Mouse (Mus musculus) MEL-GATA-1-ER (cell line): Measurements from ENCODE around the gene Dock6.
"Not testable (repeated sequence)": the region's sequence is repeated elsewhere in the genome, so short reads cannot be mapped to it uniquely, and the experiment has no call there.

Experiments used
- DNase-seq: peaks from one replicate; pipeline ENCODE4 v3.0.0-alpha.2; 2012; ENCODE audit warnings: low read depth; ENCODE audit errors: extremely low read depth

The Dock6 gene

DNA sequence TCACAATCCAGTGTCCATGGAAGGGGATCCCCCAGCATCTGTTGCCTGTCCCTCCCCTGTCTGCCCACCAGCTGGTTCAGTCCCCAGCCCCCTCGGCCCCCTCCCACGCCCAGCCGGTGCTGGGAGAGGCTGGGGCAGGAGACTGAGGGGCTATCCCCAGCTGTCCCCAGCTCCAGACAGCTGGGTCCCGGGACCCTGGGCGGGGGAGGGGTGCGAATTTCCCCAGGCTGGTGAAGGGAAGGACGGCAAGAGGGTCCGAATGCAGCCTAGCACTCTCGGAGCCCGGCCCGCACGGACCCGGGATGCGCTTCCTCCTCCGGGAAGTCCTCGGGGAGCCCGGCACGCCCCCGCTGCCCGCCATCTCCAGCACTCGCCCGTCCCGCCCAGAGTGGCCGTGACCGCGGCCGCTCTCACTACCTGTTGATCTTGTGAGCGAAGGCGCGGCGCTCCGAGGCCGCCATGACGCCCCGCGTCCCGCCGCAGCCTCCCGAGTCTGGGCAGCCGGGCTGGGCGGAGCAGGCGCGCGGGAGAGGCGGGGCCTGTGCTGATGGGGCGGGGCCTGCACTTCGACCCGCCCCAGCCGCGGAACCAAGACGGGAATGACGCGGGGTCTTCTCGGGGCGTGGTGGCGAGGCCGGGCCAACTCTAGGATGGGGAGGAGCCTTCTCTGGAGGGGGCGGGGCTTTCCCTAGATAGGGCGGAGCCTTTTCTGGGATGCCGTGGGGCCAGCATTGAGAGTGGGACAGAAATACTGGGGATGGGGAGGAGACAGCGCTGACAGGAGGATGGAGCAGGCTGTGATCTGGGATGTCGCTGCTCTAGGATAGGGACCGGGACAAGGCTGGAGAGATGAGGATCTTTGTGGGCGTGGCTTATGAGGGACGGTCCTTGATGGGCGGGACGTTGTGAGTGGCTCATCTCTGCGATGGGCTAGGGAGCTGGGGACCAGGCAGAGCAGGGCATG lies at the start of gene Dock6:
Gene Dock6, minus strand, starts transcription at position 508 of the 964 bp plus-strand sequence.
- peak; percentile 47 for DNase-seq

DNA sequence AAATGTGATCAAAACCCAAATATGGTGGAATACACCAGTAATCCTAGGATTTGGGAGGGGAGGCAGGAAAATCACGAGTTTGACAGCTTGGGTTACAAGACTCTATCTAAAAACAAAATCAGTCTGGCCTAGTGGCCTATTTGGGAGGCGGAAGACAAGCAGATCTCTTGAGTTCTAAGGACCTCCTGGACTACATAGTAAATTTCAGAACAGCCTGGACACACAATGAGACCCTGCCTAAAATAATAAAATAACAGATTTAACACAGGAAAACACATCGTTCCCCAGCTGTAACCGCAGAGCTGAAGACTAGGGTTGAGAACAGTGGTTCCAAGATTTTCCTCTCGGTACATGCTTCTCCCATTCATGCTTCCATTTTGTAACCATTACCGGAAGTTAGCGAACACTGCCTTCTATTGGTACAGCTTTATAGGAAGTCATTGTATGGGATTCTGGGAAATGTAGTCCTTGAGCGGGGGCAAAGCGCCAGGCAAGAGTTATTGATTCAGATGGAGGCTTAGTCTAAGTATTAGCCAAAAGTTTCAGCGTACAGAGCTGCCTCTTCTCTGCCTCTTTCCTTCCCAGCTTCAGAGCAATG lies 48.9 kb upstream of the Dock6 start:
- DNase-seq, result peak; percentile 92

DNA sequence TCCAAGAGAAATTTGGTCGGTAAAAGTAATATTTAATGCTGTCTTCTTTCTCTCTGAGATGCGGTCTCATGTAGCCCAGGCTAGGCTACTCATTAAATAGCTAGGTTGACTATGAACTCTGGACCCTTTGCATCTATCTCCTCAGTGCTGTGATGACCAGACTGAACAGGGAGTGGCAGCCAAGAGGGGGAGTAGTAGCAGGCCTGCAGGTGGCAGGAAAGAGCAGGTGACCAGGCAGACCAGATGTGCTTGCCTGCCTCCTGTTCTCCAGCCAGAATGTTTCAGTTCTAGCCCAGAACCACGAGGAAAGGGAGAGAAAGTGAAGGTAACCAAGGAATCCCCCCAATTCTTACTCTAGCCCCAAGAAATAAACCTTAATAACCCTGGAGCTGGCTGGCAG lies 36.8 kb upstream of the Dock6 start:
- DNase-seq, result no peak

DNA sequence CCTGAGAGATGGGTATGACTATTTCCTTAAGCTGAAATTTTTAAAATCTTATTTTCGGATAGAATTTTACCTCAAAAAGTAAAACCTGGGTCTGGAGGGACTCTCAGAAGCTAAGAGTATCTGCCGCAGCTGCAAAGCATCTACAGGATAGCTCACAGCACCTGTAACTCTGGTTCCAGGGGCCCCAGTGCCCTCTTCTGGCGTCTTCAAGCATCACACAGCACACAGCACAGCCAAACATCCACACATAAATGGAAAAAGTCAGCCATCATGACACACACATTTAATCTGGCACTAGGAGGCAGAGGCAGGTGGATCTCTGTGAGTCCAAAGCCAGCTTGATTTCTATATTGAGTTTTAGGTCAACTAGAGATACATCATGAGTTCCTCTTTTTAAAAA lies 24.2 kb upstream of the Dock6 start:
- DNase-seq, result no peak

DNA sequence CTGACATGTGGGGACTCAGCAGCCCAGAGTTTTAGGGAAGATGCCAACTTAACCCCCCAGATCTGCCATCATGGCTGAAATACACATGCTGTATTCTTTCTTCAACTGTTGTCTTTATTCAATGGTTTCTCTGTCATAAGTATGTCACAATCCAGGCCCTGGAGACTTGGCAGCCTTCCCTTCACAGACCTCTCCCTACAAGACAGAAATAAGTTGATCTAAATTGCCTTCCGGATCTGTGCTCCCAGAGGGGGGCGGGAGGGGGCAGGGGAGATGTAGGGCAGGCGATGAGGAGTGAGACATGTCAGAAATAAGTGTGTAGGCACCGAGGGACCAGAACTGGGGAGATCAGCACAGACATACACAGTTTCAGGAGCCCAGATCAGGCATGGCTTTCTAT lies 19.8 kb upstream of the Dock6 start:
- no peak for DNase-seq

DNA sequence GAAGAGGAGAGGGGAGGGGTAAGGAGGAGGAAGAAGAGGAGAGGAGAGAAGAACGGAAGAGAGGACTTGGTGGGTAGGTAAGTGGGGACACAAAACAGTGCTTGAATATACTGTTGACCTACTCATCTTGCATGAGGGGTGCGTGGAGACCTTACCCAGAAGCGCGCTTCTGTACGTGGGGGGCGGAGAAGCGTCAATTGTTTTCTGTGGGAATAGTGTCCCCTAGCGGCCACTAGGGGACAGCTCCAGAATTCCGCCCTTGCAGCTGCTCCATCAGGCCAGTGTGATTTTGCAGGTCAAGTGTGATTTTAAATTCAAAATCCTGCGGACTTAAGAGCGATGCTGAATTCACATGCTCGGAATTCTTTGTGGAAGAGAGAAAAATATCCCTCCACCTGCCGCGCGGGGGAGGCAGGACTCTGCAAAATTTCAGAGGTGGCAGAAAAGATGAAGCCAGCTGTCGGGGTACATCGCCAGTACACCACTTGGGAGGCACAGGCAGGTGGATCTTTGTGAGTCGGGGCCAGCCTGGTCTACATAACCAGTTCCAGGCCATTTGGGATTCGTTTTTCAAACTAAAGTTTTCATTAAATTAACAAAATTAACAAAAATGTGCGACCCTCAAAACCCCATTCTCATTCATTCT lies 18.6 kb upstream of the Dock6 start:
- DNase-seq, result peak; percentile 34

DNA sequence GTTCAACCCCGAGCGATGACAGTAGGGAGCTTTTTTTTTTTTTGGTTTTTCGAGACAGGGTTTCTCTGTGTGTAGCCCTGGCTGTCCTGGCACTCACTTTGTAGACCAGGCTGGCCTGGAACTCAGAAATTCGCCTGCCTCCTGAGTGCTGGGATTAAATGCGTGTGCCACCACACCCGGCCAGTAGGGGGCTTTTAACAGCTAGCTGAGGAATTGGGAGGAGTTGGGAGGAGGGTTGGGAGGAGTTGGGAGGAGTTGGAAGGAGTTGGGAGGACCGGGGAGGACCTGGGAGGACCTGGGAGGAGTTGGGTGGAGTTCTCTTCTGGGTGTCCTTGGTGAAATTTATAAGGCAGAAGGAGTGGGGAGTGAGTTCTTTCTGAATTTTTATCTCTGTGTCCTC lies 16.9 kb upstream of the Dock6 start:
- not testable (repeated sequence) for DNase-seq

DNA sequence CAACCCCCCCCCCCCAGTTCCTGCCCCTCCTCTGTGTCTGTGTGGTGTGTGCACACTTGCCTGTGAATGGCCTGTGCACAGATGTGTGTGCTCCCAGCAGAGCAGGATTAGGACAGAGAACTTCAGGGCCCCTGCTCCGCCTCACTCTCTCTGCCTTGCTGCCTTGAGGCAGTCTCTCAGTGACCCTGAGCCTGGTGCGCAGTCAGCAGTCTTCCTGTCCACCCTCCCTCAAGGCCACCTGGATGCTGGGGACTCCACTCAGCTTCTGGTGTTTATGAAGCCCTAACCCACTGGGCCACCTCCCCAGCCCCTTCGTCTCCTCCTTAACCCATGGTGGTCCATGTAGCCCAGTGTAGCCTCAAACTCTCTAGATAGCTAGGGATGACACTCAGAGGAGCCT lies 15.3 kb upstream of the Dock6 start:
- DNase-seq, result no peak

DNA sequence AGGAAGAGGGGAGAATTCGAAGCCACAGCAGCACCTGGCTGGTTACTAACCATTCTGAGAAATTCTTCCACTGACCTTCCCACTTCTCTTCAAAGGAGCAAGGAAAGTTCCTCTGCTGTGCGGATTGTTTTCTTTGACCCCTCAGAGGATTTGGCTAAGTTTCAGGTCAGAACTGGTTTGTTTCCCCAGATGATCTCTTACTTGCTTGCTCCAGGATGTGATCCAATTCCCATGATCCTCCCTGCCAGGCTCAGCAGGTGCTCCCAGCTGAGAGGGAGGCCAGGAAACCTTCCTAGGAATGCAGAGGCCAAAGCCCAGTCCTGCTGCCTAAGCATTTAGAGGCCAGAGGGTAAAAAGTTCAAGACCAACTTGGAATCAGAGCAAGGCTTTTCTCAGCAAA lies 14.2 kb upstream of the Dock6 start:
- DNase-seq, result no peak

DNA sequence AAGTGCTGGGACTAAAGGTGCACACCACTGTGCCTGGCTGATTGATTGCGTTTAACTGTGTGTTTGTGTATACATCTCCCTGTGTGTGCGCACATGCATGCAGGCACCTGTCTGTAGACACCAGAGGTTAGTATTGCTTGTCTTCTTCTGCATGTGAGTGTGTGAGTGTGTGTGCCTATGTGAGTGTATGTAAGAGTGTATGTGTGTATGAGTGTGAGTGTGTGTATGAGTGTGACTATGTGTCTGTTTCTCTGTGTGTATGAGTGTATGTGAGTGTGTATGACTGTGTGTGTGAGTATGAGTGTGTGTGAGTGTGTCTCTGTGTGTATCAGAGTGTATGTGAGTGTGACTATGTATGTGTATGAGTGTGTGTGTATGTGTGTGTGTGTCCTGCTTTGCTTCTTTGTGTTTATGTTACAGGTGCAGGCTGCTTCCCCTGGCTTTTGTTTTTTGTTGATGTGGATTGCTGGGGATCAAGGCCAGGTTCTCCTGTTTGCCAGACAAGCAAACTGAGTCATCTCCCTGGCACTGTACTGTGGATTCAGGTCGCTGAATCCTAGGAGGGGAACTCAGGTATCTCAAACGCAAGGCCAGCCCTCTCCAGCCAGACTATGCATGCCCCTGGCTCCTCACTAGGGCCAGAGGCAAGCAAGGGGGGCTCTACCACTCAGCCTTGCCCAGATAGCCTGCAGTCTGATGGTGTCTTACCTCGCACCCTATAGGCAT lies 13.4 kb upstream of the Dock6 start:
- no peak for DNase-seq

DNA sequence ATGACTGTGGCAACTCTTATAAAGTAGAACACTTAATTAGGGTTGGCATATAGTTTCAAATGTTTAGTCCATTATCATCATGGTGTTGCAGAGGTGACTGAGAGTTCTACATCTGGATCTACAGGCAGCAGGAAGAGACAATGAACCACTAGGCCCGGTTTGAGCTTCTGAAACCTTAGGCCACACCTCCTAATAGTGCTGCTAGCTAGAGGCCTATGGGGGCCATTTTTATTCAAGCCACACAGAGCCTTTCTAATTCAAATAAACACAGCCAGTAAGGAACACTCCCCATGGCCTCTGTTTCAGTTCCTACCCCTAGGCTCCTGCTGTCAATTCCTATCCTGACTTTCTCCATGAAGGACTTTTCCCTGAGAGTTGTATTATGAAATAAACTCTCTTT lies 9.7 kb upstream of the Dock6 start:
- no peak for DNase-seq

DNA sequence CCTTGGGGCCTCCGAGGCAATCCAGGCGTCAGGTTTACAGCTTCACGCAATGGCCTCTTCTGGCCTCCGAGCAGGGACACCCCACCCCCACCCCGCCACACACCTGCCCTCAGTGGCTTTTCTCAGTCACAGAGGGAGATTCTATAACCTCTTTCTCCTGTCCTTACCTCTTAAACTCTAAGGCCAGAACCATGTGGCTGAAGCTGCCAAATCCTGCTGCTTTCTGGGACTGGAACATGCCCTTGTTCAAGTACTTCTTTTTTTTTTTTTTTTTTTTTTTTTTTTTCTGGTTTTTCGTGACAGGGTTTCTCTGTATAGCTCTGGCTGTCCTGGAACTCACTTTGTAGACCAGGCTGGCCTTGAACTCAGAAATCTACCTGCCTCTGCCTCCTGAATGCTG lies 7.9 kb upstream of the Dock6 start:
- not testable (repeated sequence) for DNase-seq

DNA sequence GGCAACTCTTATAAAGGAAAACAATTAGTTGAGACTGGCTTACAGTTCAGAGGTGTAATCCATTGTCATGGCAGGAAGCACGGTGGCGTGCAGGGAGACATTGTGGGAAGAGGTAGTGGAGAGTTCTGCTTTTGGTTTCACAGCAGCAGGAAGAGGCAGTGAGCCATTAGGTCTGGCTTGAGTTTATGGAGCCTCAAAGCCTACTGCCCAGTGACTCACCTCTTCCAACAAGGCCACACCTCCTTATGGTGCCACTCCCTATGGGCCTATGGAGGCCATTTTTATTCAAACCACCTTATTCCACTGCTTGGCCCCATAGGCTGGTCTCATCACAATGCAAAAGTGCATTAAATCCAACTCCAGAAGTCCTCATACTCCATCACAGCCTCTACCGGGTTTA lies 7.2 kb upstream of the Dock6 start:
- no peak for DNase-seq

DNA sequence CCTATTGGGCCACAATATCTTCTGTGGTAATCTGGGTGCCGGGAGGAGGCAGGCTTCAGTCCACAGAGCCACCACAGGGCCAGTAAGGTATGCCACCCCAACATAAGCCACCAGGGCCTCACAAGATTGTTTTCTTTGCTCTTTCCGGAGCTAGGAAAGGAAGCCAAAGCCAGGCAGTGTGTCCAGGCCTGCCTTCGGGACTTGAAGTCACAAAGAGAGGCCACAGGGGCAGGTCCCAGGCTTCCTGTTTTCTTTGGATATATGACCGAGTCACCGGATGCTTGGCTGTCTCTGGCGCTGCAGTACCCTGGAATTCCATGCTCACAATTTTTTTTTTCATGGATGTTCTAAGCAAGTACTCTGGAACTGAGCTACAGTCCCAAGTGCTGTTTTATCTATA lies 5.6 kb upstream of the Dock6 start:
- DNase-seq, result no peak

DNA sequence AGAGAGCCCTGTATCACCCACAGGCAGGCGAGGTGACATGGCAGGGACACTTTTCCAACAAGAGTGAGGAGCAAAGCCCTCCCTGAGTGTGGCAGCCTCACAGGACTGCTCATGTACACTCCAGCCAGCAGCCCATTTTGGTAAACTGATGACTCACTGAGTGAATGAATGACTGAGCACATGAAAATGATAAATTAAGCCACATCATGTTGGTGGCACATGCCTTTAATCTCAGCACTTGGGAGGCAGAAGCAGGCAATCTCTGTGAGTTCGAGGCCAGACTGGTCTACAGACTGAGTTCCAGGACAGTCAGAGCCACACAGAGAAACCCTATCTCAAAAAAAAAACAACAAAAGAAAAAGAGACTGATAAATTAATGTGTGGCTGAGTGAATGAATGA lies 5.1 kb upstream of the Dock6 start:
- no peak for DNase-seq

DNA sequence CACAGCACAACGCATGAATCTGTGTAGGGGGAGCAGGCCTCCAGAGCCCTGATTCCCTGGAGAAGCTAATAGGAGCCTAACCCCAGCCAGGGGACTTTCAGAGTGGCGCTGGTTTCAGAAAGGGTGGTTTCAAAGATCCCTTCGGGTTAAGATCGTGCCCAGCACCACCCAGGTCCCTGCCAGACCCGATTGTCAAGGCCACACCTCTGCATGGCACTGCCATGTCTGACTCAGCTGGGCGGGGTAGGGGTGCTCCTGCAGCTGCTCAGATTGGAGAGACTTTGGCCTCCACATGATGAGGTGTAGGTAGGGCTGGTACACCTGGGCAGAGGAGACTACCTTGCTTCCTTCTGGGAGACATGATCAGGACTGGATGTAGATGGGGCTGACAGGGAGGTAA lies 2.5 kb upstream of the Dock6 start:
- no peak for DNase-seq

DNA sequence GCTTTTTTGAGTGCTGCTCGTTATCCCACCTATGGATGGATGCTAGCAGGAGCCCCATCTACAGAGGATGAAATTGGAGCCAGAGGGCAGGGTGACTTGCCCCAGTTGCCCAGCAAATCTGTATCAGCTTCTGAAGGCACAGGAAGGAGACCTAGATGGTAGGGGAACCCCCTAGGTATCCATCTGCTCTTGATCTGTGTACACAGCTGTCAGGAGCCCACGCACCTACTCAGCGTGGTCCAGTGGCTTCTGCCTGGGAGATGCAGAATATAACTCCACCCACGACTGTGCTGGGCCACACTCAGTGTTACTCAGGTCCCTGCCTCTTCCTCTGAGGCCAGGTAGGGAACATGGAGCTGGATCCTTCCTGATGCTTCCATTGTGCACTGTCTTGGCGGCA lies 1.5 kb upstream of the Dock6 start:
- no peak for DNase-seq

DNA sequence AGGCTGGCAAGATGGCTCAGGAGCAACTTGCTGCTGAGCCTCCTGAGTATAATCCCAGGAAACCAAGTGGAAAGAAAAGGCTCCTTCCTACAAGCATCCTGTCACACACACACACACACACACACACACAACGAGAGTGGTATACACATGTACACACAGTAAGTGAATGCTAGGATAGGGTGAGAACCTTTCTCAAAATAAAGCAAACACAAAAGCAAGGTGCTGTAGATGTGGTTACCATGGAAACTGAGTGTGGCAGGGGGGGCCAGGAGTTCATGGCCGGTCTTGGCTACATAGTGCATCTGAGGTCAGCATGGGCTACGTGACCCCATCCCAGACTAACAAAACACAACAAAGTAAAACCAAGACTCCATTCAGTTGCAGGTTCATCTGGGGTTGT lies 1.4 kb downstream of the Dock6 start:
- DNase-seq, result no peak

DNA sequence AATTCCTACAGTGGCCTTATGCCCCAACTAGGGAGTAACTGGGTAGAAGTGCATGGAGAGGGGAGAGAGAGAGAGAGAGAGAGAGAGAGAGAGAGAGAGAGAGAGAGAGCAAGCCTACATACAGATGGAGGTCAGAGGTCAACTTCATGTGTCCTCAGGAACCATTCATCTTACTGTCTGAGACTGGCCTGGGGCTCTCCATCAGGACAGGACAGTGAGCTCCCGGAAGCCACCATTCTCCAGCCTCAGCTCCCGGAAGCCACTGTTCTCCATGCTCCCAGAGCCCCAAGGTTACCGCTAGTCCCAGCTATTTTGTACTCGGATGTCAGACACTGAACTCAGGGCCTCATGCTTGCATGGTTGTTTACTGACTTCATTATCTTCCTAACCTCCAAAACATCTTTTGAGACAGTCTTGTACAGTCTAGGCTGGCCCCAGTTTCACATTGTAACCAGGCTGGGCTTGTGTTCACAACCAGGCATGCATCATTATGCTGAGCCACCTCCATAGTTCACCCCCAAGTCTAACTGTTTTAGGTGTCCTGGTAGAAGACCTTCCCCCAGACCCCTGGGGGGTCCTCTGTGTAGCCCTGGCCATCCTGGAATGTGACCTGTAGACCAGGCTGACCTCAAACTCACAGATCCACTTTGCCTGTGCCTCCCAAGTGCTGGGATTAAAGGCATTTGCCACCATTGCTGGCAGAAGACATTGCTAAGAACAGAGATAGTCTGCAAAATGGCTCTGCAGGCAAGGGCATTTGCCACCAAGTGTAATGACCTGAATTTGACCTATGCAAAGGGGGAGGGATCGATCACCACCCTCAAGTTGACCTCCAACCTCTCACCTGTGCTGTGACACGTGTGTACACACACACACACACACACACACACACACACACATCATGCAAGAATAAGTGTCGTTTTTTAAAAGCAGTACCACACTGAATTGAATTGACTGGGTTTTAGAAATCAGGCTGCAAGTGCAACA lies 2.5 kb downstream of the Dock6 start:
- no peak for DNase-seq

DNA sequence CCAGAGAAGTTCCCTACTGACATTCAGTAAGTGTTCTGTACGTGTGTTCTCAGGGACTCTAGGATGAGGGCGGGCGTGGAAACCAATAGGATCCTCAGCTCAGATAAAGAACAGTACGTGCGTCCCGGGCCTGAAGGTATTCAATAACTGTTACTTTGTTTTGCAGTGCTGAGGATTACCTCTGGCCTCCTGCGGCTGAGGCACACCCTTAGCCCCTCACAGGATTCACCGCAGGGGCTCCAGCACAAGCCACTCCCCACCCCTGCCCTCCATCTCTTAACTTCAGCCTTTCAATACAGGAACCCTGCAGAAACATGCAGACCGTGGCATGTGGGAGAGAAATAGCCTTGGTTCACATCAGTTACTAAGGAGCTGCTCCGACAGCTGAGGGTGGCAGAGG lies 4.5 kb downstream of the Dock6 start:
- DNase-seq, result no peak

DNA sequence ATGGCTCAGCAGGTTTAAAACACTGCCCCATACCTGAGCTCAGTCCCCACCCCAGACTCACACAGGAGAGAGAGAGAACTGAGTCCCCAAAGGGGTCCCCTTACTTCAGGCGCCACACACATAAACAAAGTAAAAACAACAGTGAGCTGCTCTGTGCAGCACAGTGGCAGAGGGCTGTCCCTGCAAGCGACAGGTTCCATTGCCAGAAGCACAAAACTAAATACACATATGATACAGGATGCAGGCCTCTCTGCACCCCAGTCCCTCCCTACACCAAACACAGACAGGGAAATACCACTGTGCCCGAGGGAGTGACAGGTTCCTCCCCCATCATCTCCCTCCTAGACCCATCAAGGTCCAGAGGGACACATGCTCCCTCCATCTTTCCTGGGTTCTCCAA lies 5.0 kb downstream of the Dock6 start:
- DNase-seq, result no peak
